ENCODE assay signal across 8 mouse cellular contexts in the genomic region with DNA sequence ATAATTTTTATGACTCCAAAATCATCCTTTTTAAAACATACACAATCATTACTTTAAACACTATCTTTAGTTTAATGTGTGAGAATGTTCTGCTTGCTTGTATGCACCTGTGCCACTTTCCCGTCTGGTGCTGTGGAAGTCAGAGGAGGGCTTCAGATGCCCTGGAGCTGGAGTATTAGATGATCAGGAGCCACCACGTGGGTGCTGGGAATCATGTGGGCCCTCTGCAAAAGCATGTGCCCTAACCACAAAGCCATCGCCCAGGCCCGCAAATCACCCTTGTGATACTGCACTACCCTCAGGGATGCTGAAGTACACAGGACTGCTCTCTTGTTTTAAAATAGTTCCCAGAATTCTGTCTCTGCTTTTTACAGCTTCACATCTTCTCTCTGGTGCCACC. TPM values are rescaled to one million over a fixed set of nuclear protein-coding genes. Genes with fewer than 3 reads are reported as not detected.
DNase-seq lines count a peak whose midpoint lies in the region; ATAC-seq lines count a peak whose summit lies in the region.

No protein-coding gene starts in this region.

- H3K9me3 ChIP-seq in lung, embryonic 16.5 days (ENCODE audit: control insufficient read depth, low read length), result no peaks in the 10 kb centered on the region
- no peaks in the 10 kb centered on the region for H3K9me3 ChIP-seq in forebrain, embryonic 14.5 days (replicated peaks; ENCODE audit: control insufficient read depth, low read length)
- no peaks in the 10 kb centered on the region for H3K9me3 ChIP-seq in limb, embryonic 15.5 days
- no peaks in the 10 kb centered on the region for H3K9me3 ChIP-seq in stomach, embryonic 15.5 days

- peak overlapping the region; percentile 79 for H3K4me2 ChIP-seq in lung, embryonic 16.5 days (ENCODE audit: low read depth, low read length)
- H3K4me2 ChIP-seq in forebrain, embryonic 14.5 days (ENCODE audit: low read length), result peak overlapping the region; percentile 98
- H3K4me2 ChIP-seq in limb, embryonic 15.5 days, result peak overlapping the region; percentile 83
- peak overlapping the region; percentile 79 for H3K4me2 ChIP-seq in stomach, embryonic 15.5 days

- no peaks in the 10 kb centered on the region for H3K36me3 ChIP-seq in lung, embryonic 16.5 days (ENCODE audit: control insufficient read depth, insufficient read depth, low read length)
- no peaks in the 10 kb centered on the region for H3K36me3 ChIP-seq in forebrain, embryonic 14.5 days (ENCODE audit: control insufficient read depth, insufficient read depth, low read length)
- no peaks in the 10 kb centered on the region for H3K36me3 ChIP-seq in limb, embryonic 15.5 days
- H3K36me3 ChIP-seq in stomach, embryonic 15.5 days, result no peaks in the 10 kb centered on the region

- WGBS in lung, embryonic 16.5 days, result 75% methylated on average over 4 of the region's 4 CpGs
- 72% methylated on average over 4 of the region's 4 CpGs for WGBS in forebrain, embryonic 14.5 days
- WGBS in limb, embryonic 15.5 days, result 58% methylated on average over 4 of the region's 4 CpGs
- WGBS in stomach, embryonic 15.5 days, result 60% methylated on average over 4 of the region's 4 CpGs

- H3K4me3 ChIP-seq in lung, embryonic 16.5 days (ENCODE audit: low read length), result peak overlapping the region; percentile 98; the same call in 1 of the 2 replicates
- H3K4me3 ChIP-seq in forebrain, embryonic 14.5 days (ENCODE audit: low read depth, low read length), result peak overlapping the region; percentile 85; the same call in 1 of the 2 replicates
- H3K4me3 ChIP-seq in limb, embryonic 15.5 days, result peak overlapping the region; percentile 89; the same call in 1 of the 2 replicates
- peak overlapping the region; percentile 91 for H3K4me3 ChIP-seq in stomach, embryonic 15.5 days (replicated peaks)

- peak overlapping the region; percentile 29 for H3K9ac ChIP-seq in lung, embryonic 16.5 days (ENCODE audit: low read length)
- H3K9ac ChIP-seq in forebrain, embryonic 14.5 days (ENCODE audit: low read length), result peak overlapping the region; percentile 3; the same call in 1 of the 2 replicates
- H3K9ac ChIP-seq in limb, embryonic 15.5 days, result 0 out of 2 replicates have a peak overlapping the region, but pooled peaks have one; percentile 4
- H3K9ac ChIP-seq in stomach, embryonic 15.5 days, result 0 out of 2 replicates have a peak overlapping the region, but pooled peaks have one; percentile 4

- DNase-seq in lung, postnatal 4 days, result no peak
- DNase-seq in forebrain, embryonic 14.5 days (ENCODE audit: low spot score), result no peak
- DNase-seq in adrenal gland, adult 2 months, result no peak
- DNase-seq in spleen, postnatal 10 days (ENCODE audit: low spot score in 2 of 2), result no peak

- H3K27ac ChIP-seq in lung, embryonic 16.5 days (ENCODE audit: low read length), result no peak overlapping the region
- H3K27ac ChIP-seq in forebrain, embryonic 14.5 days (ENCODE audit: low read depth, low read length), result no peak overlapping the region
- 0 out of 2 replicates have a peak overlapping the region, but pooled peaks have one; percentile 99 for H3K27ac ChIP-seq in limb, embryonic 15.5 days
- H3K27ac ChIP-seq in stomach, embryonic 15.5 days, result peak overlapping the region; percentile 98; the same call in 1 of the 2 replicates

- peaks cover 21% of the 10 kb centered on the region for H3K4me1 ChIP-seq in lung, embryonic 16.5 days (replicated peaks; ENCODE audit: control insufficient read depth, insufficient read depth, low read length)
- H3K4me1 ChIP-seq in forebrain, embryonic 14.5 days (ENCODE audit: control insufficient read depth, insufficient read depth, low read length), result peaks cover 20% of the 10 kb centered on the region
- H3K4me1 ChIP-seq in limb, embryonic 15.5 days, result peaks cover 40% of the 10 kb centered on the region
- H3K4me1 ChIP-seq in stomach, embryonic 15.5 days, result peaks cover 29% of the 10 kb centered on the region

- no peak for ATAC-seq in lung, embryonic 16.5 days (ENCODE audit: low read depth)
- ATAC-seq in forebrain, embryonic 14.5 days, result no peak
- no peak for ATAC-seq in limb, embryonic 15.5 days (ENCODE audit: insufficient number of reproducible peaks, low FRiP score, low TSS enrichment, low read depth)
- no peak for ATAC-seq in stomach, embryonic 15.5 days (ENCODE audit: insufficient read depth, low FRiP score, low read depth)
- no peak for ATAC-seq in frontal cortex, adult (ENCODE audit: low TSS enrichment)

- H3K27me3 ChIP-seq in lung, embryonic 16.5 days (ENCODE audit: control insufficient read depth, insufficient read depth, low read depth, low read length), result no peaks in the 10 kb centered on the region
- H3K27me3 ChIP-seq in forebrain, embryonic 14.5 days (replicated peaks; ENCODE audit: control insufficient read depth, insufficient read depth, low read length), result no peaks in the 10 kb centered on the region
- H3K27me3 ChIP-seq in limb, embryonic 15.5 days, result no peaks in the 10 kb centered on the region
- no peaks in the 10 kb centered on the region for H3K27me3 ChIP-seq in stomach, embryonic 15.5 days (replicated peaks)

RNA-seq across cellular contexts. Expression of a gene that starts 3.0 kb away (rescaled TPM):
- 22.6 and 22.8 TPM in 2 replicates for polyA plus RNA-seq in lung, embryonic 16.5 days (2015; fragmentation: Nextera tagmentation; extraction: Ambion mirVana)
- 17.8 and 18.7 TPM in 2 replicates for polyA plus RNA-seq in forebrain, embryonic 14.5 days (2014; fragmentation: Nextera tagmentation; extraction: Ambion mirVana)
- 23.9 and 24.6 TPM in 2 replicates for polyA plus RNA-seq in limb, embryonic 15.5 days (2015; fragmentation: Nextera tagmentation; extraction: Ambion mirVana)
- 30.1 and 30.5 TPM in 2 replicates for polyA plus RNA-seq in stomach, embryonic 15.5 days (2015; fragmentation: Nextera tagmentation; extraction: Ambion mirVana)
- total RNA-seq in adrenal gland, adult 2 months (2021), result 100 to 1,000 TPM; 160 to 173 TPM
- polyA plus RNA-seq in adrenal gland, adult 2 months (2012; rRNA removed), result 76.8 and 86.1 TPM in 2 replicates

Comparison
In these comparisons a context has a peak if more than half of its experiments do, and no peak if none do; other contexts are left out.
1. H3K27ac ChIP-seq: peak in limb, embryonic 15.5 days (single experiment) and stomach, embryonic 15.5 days (single experiment); none in lung, embryonic 16.5 days (single experiment) and forebrain, embryonic 14.5 days (single experiment).
2. Peak in every context shown above with its lines, with median percentiles within 50 percentile points of each other: H3K4me2 ChIP-seq, H3K4me3 ChIP-seq and H3K9ac ChIP-seq.